Mouse (Mus musculus) stomach, postnatal 0 days (tissue): ENCODE measurements at regions not wholly inside any gene's neighbourhood (a gene's known extent, or its start where the extent isn't known, plus 50 kb on each side); places are given as distances from the start of the nearest gene placed in this dataset.

Experiments
- CTCF ChIP-seq: IDR thresholded peaks from 2 replicates; pipeline ENCODE4 v1.5.1; 2016; ENCODE audit warnings: antibody characterized with exemption, low read depth, mild to moderate bottlenecking, moderate library complexity
- EP300 ChIP-seq: optimal IDR thresholded peaks from 2 replicates; pipeline ENCODE3; 2016; ENCODE audit warnings: antibody characterized with exemption

DNA sequence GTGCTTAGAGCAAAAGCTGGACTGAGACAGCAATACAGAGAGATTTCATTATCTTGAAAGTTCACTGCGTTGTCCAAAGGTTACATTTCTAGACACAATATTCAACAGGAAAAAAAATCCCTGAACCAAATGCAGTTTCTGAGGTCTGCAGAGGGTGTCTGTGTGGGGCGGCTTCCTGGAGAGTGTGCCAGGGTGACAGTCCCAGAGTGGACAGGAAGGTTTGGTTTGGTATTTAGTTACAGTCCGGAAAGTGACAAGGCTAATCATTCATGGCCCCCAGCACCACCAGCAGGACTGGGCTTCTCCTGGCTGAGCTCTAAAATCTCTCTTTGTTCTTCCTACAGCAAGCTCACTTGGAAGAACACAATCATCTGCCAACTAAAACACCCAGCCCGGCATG lies 65.9 kb upstream of the 4932438A13Rik start:
- TF ChIP-seq CTCF, result no peak
- no peak for TF ChIP-seq EP300
